Mouse (Mus musculus): ENCODE results near the gene Kcnj9.

- TF ChIP-seq CTCF (IDR thresholded peaks at IDR 0.05; ENCODE audit: low read depth, low read length) (no peak), POLR2AphosphoS5 (IDR thresholded peaks at IDR 0.05; ENCODE audit: insufficient replicate concordance, low read depth, low read length) (no peak), GATA1 (IDR thresholded peaks at IDR 0.05; ENCODE audit: borderline replicate concordance, low read length) (no peak), GATA2 (IDR thresholded peaks at IDR 0.05; ENCODE audit: borderline replicate concordance, low read depth, low read length) (no peak)
Measured at GRCm38 (mm10) chr1:172328461-172328860, 657 bp downstream of the Kcnj9 start.

All from G1E (cell line).